Mouse (Mus musculus) spleen, postnatal 10 days (tissue): ENCODE measurements at regions not wholly inside any gene's neighbourhood (a gene's known extent, or its start where the extent isn't known, plus 50 kb on each side); places are given as distances from the start of the nearest gene placed in this dataset.

ENCODE experiments used
- DNase-seq, 2 experiments: peaks; one replicate each; pipeline ENCODE4 v3.0.0; 2021 to 2022; ENCODE audit warnings: low spot score in 2 of 2

DNA sequence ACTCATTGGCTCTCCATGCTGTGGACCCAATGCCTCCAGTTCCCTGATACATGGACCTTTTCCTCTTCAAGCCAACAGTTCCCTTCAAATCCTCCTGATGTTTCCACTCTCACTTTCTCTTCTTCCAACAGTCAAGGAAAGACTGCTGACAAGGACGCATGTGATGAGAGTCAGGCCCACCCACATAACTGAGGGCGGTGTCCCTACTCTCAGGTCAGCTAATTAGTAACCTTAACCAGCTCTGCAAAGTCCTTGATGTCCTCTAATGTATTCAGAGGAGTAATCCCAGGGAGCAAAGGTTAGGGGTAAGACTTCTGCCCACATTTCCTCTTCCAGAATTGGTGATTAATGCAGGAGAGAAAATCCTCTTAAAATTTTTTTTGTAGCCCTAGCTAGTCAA is 139.7 kb downstream of the Ackr3 start:
- no peak for DNase-seq

DNA sequence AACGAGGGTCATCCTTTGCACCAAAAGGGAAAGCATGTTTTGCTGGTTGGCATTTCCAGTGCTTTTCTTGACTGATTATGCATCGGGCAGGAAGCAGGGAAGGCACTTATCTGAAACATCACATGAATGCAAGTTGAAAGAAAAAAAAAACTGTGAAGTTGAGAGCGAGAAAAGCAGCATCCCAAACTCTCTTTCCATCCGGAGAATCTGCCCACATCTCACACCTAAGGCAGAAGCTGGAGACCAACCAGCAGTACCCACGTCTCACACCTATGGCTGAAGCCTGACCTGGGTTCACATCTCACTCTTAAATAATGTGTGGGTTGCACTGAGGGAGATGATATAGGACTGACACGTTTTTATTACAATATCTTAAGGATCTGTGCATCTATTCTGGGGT is 143.3 kb downstream of the Ackr3 start:
- no peak for DNase-seq

DNA sequence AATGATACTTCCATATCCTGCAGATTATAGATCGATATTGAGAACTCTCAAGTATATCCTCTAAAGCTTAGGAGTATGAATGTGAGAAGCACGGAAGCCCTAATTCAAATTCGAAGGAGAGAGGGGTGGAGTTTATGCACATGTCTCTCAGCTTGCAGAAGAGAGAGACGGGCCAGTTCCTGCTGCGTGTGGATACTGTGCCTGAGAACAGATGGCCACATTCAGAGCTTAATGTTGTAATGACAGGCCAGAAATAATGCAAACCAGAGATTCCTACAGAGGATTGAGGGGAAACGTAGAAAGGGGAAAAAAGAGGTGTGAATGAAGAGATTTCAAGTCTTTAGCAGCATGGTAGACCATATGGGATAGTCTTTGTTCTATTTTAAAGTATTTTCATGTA is 145.8 kb downstream of the Ackr3 start:
- no peak for DNase-seq

DNA sequence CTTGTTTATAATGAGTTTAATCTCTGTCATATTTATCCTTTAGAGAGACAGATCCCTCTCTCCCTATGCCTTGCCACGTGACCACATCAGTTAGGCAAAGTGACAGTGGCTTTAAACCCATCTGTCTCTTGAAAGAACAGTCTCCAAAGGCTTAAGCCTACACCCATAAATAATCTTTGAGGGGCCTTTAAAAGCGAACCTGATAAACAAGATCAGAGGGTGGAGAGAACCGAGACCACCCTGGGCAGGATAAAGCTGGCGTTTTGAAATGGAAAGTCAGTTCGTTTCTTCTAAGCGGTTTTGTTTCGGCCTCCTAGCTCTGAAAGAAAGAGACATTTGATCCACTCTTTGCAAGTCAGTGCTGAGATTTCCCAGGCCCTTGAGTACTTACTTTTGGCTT is 149.5 kb downstream of the Ackr3 start:
- no peak for DNase-seq

DNA sequence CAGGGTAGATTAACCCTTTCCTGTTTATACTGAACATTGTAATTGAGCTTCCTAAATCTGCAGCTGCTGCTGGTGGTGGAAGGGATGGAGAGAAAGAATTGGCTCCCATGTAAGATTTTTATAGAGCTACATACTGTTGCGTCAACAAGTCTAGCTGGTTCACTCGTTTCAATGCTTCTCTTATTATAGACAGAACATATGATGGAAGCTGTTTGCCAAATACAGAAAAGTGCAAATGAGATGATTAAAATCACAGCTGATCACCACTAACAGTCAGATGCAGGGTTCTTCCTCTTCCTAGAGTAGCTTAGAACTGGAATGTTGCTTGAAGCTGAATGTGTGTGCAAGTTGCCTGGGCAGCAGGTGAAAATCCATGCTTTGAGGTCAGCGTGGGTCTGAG is 152.8 kb downstream of the Ackr3 start:
- no peak for DNase-seq

DNA sequence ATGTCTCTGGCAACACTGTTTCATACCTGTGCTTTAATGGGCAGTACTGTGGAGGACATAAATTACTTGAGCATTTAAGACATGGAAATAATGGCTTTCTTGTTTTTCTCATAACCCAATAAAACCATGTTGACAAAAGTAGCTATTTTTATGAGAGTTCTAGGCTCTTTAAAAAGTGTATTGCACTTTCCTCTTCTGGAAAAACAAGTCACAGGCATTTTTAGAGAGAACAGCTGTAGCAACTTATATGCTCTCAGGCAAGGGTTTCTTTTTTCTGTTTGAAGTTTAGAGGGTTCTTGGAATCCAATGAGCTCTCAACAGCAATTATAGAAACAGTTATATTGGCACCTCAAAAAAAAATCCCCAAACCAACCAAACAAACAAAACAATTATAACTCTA is 153.6 kb downstream of the Ackr3 start:
- no peak for DNase-seq

DNA sequence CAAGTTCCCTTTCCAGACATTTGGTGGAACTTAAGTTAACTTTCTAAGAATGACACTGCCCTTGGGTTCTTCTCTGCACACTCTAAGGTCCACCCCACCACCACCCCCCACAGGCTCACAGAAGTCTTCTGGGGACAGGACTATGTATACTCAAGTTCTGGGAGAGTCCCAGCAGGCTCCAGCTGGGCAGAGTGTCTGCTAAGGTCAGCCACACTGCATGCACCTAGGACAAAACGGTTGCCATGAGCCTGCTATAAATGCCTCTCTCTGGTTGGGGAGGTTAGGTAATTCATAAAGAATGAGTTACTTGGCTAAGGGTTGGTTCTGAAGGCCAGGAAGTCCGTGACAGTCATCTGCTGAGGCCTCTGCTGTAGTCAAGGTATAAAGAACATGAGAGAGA is 155.2 kb downstream of the Ackr3 start:
- no peak for DNase-seq

DNA sequence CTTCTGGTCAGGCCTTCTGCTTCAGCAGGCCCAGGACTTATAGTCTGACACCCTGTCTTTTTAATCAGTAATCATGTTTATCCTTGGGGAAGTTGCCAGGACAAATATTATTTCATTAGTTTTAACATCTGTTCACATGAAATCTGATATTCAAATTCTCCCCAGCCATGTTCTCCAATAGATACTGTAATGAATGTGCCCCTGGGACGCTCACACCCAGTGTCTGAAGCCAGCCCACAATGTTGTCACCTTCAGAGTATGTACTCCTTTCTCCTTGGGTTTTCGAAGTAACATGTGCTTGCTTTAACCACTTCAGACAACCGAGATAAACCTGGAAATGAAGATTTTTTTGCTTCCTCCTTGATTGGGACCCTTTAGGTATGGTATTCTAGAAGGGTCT is 156.3 kb downstream of the Ackr3 start:
- DNase-seq = no peak

DNA sequence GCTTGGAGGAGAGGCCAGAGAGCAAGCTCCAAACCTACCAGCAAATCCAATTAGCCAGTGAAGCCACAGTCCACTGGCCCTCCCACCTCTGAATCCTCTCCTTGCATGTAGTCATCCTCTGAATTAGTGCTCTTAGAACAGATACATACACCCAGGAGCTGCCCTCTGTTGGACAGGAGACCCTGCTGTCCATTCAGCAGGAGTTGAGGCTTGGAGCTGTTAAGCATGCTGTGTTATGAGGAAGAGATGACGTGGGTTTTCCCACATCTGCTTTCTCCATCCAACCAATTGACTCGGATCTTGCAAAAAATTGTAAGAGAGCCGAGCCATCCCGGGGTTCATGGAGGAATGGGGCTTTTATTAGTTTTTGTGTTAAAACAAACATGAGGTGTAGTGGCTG is 160.7 kb downstream of the Ackr3 start:
- no peak for DNase-seq

DNA sequence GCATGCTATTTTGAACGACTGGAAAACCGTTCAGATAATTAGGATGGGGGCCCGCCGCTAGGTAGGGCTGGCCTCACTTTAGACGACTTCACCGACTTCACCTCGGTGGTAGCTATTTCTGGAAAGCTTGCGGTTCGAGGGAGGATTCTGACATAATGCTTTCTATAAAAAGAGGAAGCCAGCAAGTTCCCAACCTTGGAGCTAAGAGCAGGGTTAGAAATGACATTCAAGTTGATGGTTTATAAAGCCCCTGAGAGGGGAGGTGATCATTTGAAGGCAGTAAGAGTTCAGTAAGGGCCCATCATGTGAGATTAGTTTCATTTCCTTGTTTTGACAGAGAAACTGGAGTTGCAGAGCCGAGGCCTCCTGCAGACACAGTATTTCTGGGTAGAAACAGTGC is 164.8 kb downstream of the Ackr3 start:
- DNase-seq = peak; percentile 5 to 27

DNA sequence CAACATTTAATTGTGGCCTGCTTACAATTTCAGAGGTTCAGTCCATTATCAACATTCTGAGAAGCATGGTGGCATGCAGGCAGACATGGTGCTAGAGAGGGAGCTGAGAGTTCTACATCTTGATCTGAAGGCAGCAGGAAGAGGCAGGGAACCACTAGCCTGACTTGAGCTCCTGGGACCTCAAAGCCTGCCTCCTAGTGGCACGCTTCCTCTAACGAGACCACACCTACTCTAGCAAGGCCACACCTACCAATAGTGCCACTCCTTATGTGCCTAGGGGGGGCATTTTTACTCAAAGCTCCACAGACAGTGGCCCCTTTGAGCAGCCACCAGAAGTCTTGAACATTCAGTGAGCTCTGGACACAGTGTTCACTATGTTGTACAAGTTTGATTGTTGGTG is 165.5 kb downstream of the Ackr3 start:
- peak; percentile 9 to 74 for DNase-seq

DNA sequence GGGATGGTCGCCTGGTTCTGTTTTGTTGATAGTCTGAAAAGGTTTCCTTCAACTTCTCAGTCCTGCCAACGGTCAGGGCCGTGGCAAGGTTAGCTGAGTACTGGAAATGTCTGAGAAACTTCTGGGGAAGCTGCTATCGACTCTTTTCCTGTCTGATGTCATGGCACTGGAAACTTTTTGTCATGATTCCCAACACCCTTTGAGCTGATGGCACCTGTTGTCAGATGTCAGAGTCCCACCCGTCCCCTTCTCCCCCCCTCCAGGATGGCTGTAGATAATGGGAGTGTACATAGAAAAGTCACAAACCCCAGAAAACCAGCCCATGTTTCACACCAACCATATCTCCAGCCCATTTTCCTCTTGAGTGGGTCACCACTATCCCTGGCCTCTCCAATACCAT is 167.0 kb downstream of the Ackr3 start:
- DNase-seq = no peak

DNA sequence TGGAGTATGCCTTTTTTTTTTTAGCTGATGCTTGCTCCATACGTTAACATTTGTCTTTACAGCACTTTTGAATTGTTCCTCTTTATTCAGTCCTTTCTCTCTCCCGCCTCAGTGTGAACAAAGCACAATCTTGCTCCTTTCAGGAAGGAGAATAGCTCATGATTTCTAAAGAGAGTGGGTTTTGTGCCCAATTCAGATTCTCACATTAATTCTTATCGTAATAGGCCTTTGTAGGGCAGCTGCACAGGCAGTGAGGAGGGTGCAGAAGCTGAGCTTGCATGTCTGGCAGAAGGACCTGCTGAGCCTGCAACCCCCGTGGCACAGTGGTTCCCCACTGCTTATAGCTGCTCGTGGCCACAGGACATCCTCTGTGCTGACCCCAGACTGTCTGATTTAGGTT is 169.2 kb downstream of the Ackr3 start:
- no peak for DNase-seq

DNA sequence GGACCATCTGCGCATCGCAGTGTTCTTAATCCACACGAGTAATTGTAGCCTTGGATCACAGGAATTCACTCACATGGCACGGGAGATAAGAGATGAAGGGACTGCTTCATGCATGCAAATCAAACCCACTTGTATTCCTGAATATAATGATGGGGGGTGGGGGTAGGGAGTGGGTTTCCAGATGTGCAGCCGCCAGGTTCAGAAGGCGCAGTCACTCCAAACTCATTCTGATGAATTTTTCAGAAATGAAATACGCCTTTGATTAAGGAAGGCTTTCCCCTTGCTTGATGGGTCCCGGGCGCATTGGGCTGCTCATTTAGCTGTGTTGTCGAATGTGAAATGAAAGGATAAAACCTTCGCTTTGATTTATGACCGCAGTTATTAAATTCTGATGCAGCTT is 170.7 kb downstream of the Ackr3 start:
- DNase-seq = no peak

DNA sequence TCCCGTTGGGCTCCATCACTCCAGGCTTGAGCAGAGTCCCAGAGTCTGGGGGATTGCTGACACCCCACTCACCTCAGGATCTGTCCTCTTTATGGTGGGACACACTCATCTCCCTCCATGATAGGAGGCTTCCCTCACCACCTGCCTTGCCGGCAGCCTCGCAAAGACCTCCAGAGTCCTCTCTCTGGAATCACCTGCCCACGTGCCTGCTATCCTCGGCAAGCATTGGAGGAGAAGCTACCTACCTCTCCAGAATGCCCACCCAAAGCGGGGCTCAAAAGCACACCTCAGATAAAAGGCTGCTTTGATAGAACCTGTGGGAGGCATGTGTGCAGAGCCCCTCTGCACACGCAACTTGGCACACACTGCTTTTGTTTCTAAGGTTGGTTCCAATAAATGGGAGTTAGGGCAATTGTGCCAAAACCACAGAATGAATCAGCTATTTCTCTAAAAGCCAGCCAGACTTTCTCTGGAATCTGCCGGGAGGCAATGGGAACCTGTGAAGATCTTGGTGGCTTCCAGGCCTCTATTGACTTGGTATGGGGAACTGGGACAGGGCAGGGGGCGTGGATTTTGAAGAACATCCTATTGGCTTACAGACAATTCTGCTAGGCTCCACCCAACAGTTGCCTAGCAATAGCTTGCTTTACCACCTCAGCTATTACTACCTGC is 176.4 kb downstream of the Ackr3 start:
- no peak for DNase-seq

DNA sequence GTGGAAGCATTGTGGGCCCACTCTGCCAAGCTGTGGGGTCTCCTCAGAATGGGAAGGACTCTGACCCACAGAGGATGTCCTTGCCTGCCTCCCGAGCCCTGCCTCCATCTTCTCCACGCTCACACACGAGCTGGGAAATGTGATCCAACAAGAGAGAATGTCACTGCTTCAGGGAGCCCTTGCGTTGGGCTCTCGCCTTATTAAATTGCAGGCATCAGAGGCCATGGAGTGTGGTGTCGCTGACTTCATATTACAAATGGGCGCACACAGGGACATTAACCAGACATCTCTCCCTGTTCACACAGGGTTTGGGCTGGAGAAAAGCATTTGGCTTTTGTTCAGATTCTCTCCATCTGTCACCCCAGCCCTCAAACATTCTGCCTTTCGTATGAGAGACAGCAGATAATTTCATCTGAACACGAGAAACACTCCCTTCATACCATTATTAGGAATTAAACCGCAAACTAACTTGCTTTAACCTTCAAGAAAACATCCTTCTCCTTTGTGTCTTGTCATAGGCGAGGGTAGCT is 179.2 kb downstream of the Ackr3 start:
- DNase-seq = no peak

DNA sequence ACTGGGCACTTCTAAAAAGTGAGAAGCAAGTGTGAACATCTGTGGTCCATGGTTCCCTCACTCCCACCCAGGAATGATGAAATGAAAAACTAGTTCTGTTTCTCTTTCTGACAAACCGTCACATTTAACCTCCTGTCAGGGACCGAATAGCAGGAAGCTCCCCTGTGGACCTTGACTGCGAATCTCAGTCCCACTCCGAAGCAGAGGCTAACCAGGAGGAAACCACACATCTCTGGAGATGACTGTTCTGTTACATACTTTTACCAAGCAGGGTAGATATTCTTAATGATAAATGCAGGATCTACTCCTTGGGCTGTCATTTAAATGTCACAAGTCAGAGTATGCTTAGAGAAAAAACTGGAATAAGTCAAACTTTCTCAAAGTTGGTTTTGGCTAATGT is 181.2 kb downstream of the Ackr3 start:
- DNase-seq = no peak

DNA sequence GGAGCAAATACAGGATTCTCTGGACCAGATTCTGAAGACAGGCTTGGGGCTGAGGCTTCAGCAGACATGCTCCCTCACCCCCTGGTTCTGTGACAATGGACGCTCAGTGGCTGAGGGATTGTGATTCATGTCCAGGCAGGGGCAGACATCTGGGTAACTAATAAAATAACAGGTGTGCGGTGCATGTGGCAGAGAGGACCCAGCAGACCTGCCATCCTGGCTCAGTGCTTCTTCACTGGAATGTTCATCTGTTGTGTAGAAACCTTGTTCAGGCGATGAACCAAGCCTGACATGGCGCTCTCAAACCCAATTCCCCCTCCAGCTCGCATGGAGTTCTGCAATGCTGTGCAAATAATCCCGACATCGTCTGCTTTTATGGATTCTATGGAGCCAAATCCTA is 183.0 kb downstream of the Ackr3 start:
- DNase-seq = no peak

DNA sequence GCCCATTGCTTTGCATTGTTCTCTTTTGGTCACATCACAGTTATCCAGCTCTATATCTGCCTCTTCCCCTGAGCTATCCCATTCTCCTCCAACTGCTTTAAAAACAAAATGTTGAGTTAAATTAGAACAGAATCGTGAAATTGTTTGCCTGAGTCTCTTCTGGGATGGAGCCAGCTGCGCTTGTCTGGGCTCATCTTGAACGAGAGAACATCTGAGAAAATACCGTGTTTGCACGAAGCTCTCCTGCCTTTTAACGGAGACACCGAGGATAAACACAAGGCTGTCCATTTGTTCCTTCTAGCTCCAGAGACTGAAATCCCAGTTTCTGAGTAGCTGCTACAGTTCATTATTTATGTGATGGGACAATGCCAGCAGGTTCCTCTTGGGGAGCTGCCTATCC is 186.6 kb downstream of the Ackr3 start:
- DNase-seq = no peak

DNA sequence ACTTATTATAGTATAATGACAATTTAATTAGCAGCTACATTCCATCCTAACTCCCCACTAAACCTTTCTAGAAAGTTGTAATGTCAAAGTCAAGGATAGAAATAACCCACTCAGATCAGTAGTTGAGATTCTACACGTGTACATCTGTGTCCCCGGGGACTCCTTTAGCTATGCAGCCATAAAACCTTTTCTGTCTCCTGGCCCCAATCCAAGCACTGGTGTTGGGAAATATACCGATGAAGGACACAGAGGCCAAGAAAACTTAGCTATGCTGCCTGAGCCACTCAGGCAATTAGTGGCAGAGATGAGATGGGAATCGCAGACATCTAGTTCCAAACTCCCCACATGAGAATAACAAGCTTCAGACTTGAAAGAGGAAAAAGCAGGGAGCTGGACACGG is 190.1 kb downstream of the Ackr3 start:
- no peak for DNase-seq

DNA sequence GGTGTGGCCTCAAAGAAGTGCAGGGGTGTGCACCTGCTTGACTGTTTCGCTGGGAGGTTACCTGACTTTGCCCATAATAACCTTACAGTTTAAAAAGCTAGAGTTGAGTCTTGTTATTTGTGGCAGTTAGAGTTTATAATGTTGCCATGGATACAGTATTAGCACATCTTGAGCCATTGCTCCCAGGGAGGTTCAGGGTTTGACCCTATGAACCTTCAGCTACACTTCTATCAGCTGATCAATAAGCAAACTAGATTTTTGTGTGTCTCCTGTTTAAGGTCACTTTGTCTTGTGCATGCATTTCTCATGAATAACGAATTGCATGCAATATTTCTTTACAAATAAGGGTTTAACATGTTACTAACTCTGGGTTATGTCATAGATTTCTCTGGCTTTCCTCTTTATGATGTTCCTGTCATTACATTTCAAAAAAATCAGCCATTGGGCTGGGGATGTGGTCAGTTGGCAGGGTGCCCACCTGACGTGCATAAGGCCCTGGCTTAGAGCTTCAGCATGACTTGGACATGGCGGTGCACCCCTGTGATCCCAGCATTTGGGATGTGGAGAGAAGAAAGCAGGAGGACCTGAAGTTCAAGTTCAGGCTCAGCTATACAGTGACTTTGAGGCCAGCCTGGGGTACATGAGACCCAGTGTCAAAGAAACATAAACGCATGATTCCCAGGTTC is 191.7 kb downstream of the Ackr3 start:
- DNase-seq = no peak

DNA sequence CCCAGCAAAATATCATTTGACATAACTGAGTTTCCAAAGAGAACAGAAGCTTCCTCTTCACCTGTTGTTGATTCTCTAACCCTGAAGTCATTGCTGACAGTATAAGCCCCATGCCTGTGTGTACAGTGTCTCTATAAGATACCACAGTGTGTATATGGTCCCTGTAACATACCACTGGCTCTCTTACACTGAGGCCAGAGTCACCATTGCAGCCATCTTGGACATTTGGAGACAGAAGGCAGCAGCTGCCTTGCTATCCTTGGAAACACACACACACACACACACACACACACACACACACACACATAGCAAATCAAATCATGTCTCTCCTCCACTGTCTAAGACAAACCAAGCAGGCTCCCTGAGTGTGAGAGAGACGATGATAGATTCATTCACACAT is 192.9 kb downstream of the Ackr3 start:
- DNase-seq = no peak

DNA sequence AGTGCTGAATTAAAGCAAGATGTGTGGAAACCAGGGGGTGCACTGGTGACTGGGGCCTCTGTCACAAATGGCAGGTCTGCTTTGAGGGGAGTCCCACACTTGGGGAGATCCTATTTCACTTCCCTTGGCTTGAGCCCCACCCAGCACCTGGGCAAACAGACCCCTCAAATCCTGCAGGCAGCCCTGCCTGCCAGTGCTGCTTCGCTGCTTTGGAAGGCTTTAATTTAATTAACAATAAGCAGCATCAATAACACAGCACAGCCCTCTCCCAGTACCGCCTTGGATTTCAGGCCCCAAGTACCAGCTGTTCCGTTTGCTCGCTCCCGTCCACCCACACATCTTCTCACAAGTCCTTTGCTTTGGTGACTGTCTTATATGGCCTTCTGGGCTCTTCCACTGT is 193.6 kb downstream of the Ackr3 start:
- no peak for DNase-seq
